Mouse (Mus musculus) spleen, adult 2 months (tissue): ENCODE results near the gene Ifnar1.

Experiments
- CTCF ChIP-seq: fragments of 200-500 bp; IDR thresholded peaks from 2 replicates; pipeline ENCODE4 v1.5.1; 2011; ENCODE audit warnings: mild to moderate bottlenecking, inconsistent platforms; ENCODE audit not compliant: insufficient read depth, insufficient read length, insufficient replicate concordance; ENCODE audit errors: extremely low read depth
- POLR2A ChIP-seq: fragments of 200-500 bp; IDR thresholded peaks from 2 replicates; pipeline ENCODE4 v1.6.1; 2011; ENCODE audit warnings: low read depth, low read length, inconsistent platforms

DNA sequence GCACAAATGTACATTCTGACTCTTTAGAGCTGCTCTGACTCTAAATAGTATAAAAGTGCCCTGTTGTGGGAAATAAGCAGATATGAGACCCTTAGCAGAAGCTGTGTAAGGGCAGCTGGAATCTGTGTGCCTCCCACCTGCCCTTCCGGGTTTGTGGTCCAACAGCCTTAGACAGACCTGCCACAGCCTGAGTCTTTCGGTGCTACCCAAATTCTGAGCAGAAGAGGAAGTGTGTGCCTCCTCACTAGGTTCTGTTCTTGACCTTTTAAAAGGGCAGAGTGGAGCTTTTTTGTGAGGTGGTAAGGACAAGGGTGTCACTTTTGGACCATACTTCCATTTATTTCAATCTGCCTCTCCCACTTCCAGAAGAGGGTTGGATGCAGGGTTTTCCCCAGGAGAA, 33.1 kb upstream of the Ifnar1 start:
- no peak for TF ChIP-seq POLR2A
- no peak for TF ChIP-seq CTCF
